Mouse (Mus musculus) ES-CJ7 (cell line): ENCODE measurements at regions not wholly inside any gene's neighbourhood (a gene's known extent, or its start where the extent isn't known, plus 50 kb on each side); places are given as distances from the start of the nearest gene placed in this dataset.
"Not testable (repeated sequence)": the region's sequence is repeated elsewhere in the genome, so short reads cannot be mapped to it uniquely, and the experiment has no call there.

Experiments
- DNase-seq: peaks from one replicate; pipeline ENCODE4 v3.0.0; 2011; ENCODE audit warnings: low read depth, low spot score

- DNase-seq = no peak
Observed at GRCm38 (mm10) chr14:90488301-90488700, 2017.1 kb upstream of the Pcdh20 start.

GRCm38 (mm10) chr14:90447971-90448370 lies 1976.8 kb upstream of the Pcdh20 start:
- no peak for DNase-seq

GRCm38 (mm10) chr14:90432874-90433543 lies 1961.8 kb upstream of the Pcdh20 start:
- peak; percentile 81 for DNase-seq

GRCm38 (mm10) chr14:90412707-90413106 lies 1941.5 kb upstream of the Pcdh20 start:
- no peak for DNase-seq

- no peak for DNase-seq
Observed at GRCm38 (mm10) chr14:90406350-90406749, 1935.2 kb upstream of the Pcdh20 start.

GRCm38 (mm10) chr14:90405476-90405875 lies 1934.3 kb upstream of the Pcdh20 start:
- no peak for DNase-seq

GRCm38 (mm10) chr14:90367256-90367936 lies 1896.2 kb upstream of the Pcdh20 start:
- DNase-seq = no peak

- DNase-seq = no peak
Observed at GRCm38 (mm10) chr14:90334541-90334940, 1863.3 kb upstream of the Pcdh20 start.

- not testable (repeated sequence) for DNase-seq
Observed at GRCm38 (mm10) chr14:90295456-90295855, 1824.3 kb upstream of the Pcdh20 start.

- DNase-seq = no peak
Observed at GRCm38 (mm10) chr14:90246042-90246441, 1774.8 kb upstream of the Pcdh20 start.

GRCm38 (mm10) chr14:90232661-90233060 lies 1761.5 kb upstream of the Pcdh20 start:
- DNase-seq = no peak

- DNase-seq = no peak
Observed at GRCm38 (mm10) chr14:90200294-90200693, 1729.1 kb upstream of the Pcdh20 start.

GRCm38 (mm10) chr14:90197791-90198190 lies 1726.6 kb upstream of the Pcdh20 start:
- no peak for DNase-seq

GRCm38 (mm10) chr14:90172729-90173128 lies 1701.5 kb upstream of the Pcdh20 start:
- no peak for DNase-seq
